Mouse (Mus musculus): ENCODE data around the gene Ikbke. TPM values are rescaled to one million over a fixed set of nuclear protein-coding genes. Genes with fewer than 3 reads are reported as not detected.
A peak's percentile ranks its signal among the peaks of the same experiment; 100 is the strongest.

Ikbke gene
- polyA plus RNA-seq, 1 experiment from 2014 or later: 0.81 TPM

DNA sequence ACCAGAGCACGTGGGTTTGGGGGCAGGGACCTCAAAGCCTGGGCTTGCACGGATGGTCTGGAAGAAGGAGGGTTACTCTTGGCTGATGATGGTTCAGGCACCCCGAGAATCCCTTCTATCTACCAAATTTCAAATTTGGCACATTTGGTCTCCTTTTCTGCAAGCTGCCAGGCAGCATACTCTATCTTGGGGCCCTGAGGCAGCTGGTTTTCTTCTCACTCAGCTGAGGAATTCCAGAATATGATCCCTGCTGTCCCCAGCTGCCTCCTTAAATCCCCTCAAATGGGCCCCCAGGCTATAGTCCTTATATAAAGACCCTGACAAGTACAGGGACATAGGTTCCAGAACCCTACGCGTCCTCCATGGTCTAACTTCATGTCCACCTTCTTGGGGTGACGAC lies 66.0 kb downstream of the Ikbke start:
- H3K27me3 ChIP-seq (ENCODE audit: control insufficient read depth, insufficient read depth, low read length): no peaks in the 10 kb centered on the region
- DNase-seq (ENCODE audit: low spot score): no peak
- H3K36me3 ChIP-seq (ENCODE audit: control insufficient read depth, insufficient read depth, low read length): no peaks in the 10 kb centered on the region
- no peak overlapping the region for H3K9ac ChIP-seq (ENCODE audit: low read length)
- no peak overlapping the region for H3K27ac ChIP-seq (ENCODE audit: low read depth, low read length)
- no peak for ATAC-seq (ENCODE audit: insufficient read depth, low FRiP score, low TSS enrichment)
- no peak overlapping the region for H3K4me3 ChIP-seq (ENCODE audit: low read depth, low read length)
- 85% methylated on average over 6 of the region's 6 CpGs for WGBS
- no peaks in the 10 kb centered on the region for H3K9me3 ChIP-seq (ENCODE audit: control insufficient read depth, low read length)
- H3K4me1 ChIP-seq (ENCODE audit: control insufficient read depth, insufficient read depth, low read length): no peaks in the 10 kb centered on the region
- no peak overlapping the region for H3K4me2 ChIP-seq (ENCODE audit: low read depth)

DNA sequence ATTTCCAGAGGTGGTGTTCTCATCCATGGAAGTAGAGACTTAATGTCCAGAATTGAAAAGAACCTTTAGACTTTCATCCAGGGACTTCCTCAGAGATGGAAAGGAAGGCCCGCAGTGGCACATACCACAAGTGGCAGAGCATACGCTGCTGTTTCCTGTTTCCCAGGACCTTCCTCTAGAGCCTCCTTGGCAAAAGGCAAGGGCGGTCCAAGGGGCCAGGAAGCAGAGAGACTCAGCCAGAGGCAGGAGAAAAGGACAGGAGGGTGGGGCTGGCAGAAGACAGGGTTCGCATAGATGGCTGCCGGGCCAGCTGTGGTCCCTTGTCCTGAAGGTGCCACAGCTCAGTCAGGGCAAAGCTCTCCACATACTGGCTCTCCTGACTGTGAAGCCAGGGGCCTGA lies 66.5 kb downstream of the Ikbke start:
- ATAC-seq (ENCODE audit: insufficient read depth, low FRiP score, low TSS enrichment) (no peak), DNase-seq (ENCODE audit: low spot score) (no peak)
- Histone ChIP-seq H3K4me1 (ENCODE audit: control insufficient read depth, insufficient read depth, low read length) (no peaks in the 10 kb centered on the region), H3K4me3 (ENCODE audit: low read depth, low read length) (no peak overlapping the region), H3K9ac (ENCODE audit: low read length) (no peak overlapping the region), H3K9me3 (ENCODE audit: control insufficient read depth, low read length) (no peaks in the 10 kb centered on the region), H3K27me3 (ENCODE audit: control insufficient read depth, insufficient read depth, low read length) (no peaks in the 10 kb centered on the region), H3K27ac (ENCODE audit: low read depth, low read length) (no peak overlapping the region), H3K4me2 (ENCODE audit: low read depth) (no peak overlapping the region), H3K36me3 (ENCODE audit: control insufficient read depth, insufficient read depth, low read length) (no peaks in the 10 kb centered on the region)
- 67% methylated on average over 5 of the region's 5 CpGs for WGBS

DNA sequence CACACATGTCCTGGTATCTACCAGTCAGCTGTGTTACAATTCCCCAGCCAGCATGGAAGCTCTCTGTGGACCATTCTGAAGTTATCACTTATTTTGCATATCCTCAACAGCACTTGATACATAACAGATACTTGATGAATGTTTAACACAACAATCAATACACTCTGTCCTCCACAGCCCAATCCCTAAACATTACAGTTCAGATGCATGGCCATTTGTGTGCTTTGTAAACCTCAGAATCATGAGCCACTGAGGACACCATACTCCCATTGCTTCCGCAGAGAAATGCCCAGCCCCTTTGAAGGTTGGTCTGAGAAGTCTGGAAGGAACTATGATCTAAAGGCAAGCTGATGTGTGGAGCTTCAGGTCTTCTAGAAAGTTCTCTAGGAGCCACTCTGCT lies 67.8 kb downstream of the Ikbke start:
- H3K27ac ChIP-seq (ENCODE audit: low read depth, low read length): no peak overlapping the region
- no peak overlapping the region for H3K4me2 ChIP-seq (ENCODE audit: low read depth)
- H3K36me3 ChIP-seq (ENCODE audit: control insufficient read depth, insufficient read depth, low read length): no peaks in the 10 kb centered on the region
- no peak overlapping the region for H3K9ac ChIP-seq (ENCODE audit: low read length)
- no peaks in the 10 kb centered on the region for H3K9me3 ChIP-seq (ENCODE audit: control insufficient read depth, low read length)
- H3K27me3 ChIP-seq (ENCODE audit: control insufficient read depth, insufficient read depth, low read length): no peaks in the 10 kb centered on the region
- no peak overlapping the region for H3K4me3 ChIP-seq (ENCODE audit: low read depth, low read length)
- no peaks in the 10 kb centered on the region for H3K4me1 ChIP-seq (ENCODE audit: control insufficient read depth, insufficient read depth, low read length)
- no peak for DNase-seq (ENCODE audit: low spot score)
- no peak for ATAC-seq (ENCODE audit: insufficient read depth, low FRiP score, low TSS enrichment)
- 86% methylated on average over 1 of the region's 1 CpGs for WGBS

DNA sequence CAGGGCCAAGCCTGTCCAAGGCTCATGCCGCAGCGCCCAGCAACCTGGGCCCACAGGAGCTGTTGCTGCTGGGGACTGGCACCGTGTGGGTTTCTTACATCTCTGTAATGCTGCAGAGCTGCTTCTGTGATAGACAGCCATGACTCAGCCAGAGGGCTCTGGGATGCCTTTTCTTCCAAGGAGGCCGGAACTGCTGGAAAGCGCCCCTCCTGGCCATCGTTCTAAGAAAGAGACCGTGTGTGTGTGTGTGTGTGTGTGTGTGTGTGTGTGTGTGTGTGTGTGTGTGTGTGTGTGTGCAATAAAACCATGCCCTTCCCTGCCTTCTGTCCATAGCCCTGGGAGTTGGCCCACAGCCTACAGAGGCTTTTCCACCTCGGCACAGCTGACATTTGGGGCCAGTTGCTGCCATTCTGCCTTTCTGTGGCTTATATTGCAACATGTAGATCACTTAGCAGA lies 69.4 kb downstream of the Ikbke start:
- DNase-seq (ENCODE audit: low spot score): no peak

DNA sequence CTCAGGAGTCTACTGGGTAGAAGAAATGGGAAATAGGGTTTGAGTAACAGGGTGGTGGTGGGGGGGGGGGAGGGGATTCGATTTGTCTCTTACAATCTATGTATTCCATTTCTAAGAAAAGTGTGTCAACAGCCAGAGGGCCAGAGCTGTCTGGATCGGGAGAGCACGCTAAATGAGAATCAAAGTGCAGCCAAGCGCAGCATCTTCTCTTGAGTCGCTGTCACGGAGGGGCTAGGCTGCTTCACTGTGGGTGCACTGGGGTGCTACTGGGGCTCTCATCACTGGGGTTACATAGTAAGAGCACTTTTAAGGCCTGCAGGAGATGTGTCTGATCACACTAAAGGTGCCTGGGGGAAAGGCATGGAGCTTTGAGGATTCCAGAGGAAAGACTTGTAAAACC lies 70.6 kb downstream of the Ikbke start:
- H3K4me3 ChIP-seq (ENCODE audit: low read depth, low read length): no peak overlapping the region
- no peak overlapping the region for H3K4me2 ChIP-seq (ENCODE audit: low read depth)
- WGBS: 78% methylated on average over 6 of the region's 6 CpGs
- H3K9ac ChIP-seq (ENCODE audit: low read length): no peak overlapping the region
- DNase-seq (ENCODE audit: low spot score) (no peak), ATAC-seq (ENCODE audit: insufficient read depth, low FRiP score, low TSS enrichment) (no peak)
- no peaks in the 10 kb centered on the region for H3K27me3 ChIP-seq (ENCODE audit: control insufficient read depth, insufficient read depth, low read length)
- no peaks in the 10 kb centered on the region for H3K36me3 ChIP-seq (ENCODE audit: control insufficient read depth, insufficient read depth, low read length)
- H3K4me1 ChIP-seq (ENCODE audit: control insufficient read depth, insufficient read depth, low read length): no peaks in the 10 kb centered on the region
- H3K9me3 ChIP-seq (ENCODE audit: control insufficient read depth, low read length): no peaks in the 10 kb centered on the region
- no peak overlapping the region for H3K27ac ChIP-seq (ENCODE audit: low read depth, low read length)

More for the DNA sequence above, 69.4 kb downstream of the Ikbke start:
- no peak overlapping the region for H3K9ac ChIP-seq (ENCODE audit: low read length)
- no peaks in the 10 kb centered on the region for H3K4me1 ChIP-seq (ENCODE audit: control insufficient read depth, insufficient read depth, low read length)
- no peaks in the 10 kb centered on the region for H3K36me3 ChIP-seq (ENCODE audit: control insufficient read depth, insufficient read depth, low read length)
- ATAC-seq (ENCODE audit: insufficient read depth, low FRiP score, low TSS enrichment): no peak
- H3K27ac ChIP-seq (ENCODE audit: low read depth, low read length): no peak overlapping the region
- no peaks in the 10 kb centered on the region for H3K9me3 ChIP-seq (ENCODE audit: control insufficient read depth, low read length)
- no peak overlapping the region for H3K4me2 ChIP-seq (ENCODE audit: low read depth)
- 83% methylated on average over 8 of the region's 8 CpGs for WGBS
- H3K4me3 ChIP-seq (ENCODE audit: low read depth, low read length): no peak overlapping the region
- no peaks in the 10 kb centered on the region for H3K27me3 ChIP-seq (ENCODE audit: control insufficient read depth, insufficient read depth, low read length)

DNA sequence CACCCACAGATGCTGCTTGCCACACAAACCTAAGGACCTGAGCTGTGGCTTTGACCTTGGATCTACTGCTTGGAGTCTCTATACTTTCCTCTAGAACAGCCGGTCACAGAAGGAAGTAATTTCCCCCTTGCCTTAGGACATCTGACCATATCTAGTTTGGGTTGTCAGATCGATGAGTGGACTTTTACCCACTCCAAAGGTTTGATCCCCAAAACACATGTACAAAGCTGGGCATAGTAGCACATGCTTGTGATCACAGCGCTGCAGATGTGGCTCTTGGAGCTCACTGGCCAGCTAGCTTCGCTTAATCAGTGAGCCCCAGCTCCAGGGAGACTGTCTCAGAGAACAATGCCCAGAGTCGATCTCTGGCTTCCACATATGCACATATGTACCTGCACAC lies 71.3 kb downstream of the Ikbke start:
- no peaks in the 10 kb centered on the region for H3K9me3 ChIP-seq (ENCODE audit: control insufficient read depth, low read length)
- WGBS: 91% methylated on average over 5 of the region's 5 CpGs
- no peaks in the 10 kb centered on the region for H3K27me3 ChIP-seq (ENCODE audit: control insufficient read depth, insufficient read depth, low read length)
- no peak overlapping the region for H3K4me3 ChIP-seq (ENCODE audit: low read depth, low read length)
- no peak overlapping the region for H3K27ac ChIP-seq (ENCODE audit: low read depth, low read length)
- DNase-seq (ENCODE audit: low spot score) (no peak), ATAC-seq (ENCODE audit: insufficient read depth, low FRiP score, low TSS enrichment) (no peak)
- H3K36me3 ChIP-seq (ENCODE audit: control insufficient read depth, insufficient read depth, low read length): no peaks in the 10 kb centered on the region
- no peak overlapping the region for H3K9ac ChIP-seq (ENCODE audit: low read length)
- H3K4me1 ChIP-seq (ENCODE audit: control insufficient read depth, insufficient read depth, low read length): no peaks in the 10 kb centered on the region
- H3K4me2 ChIP-seq (ENCODE audit: low read depth): no peak overlapping the region

DNA sequence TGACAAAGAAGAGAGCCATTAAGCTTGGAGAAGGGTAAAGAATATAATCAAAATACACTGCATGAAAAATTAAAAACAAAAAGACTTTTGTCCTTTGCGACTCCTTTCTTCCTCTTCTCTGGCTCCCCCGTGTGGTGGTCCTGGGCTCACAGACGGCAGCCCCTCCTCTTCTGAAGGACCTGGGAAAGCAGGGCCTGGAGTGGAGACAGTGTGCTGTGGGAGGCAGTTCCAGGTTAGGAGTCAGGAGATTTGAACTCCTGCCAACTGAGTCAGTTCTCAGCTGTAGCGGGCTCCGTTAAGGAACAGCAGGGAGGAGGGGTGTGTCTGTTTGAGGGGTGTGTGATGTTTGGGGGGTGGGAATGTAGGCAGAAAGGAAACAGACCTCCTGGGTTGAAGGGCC lies 71.9 kb downstream of the Ikbke start:
- Histone ChIP-seq H3K9ac (ENCODE audit: low read length) (no peak overlapping the region), H3K27me3 (ENCODE audit: control insufficient read depth, insufficient read depth, low read length) (no peaks in the 10 kb centered on the region), H3K4me1 (ENCODE audit: control insufficient read depth, insufficient read depth, low read length) (no peaks in the 10 kb centered on the region), H3K27ac (ENCODE audit: low read depth, low read length) (no peak overlapping the region), H3K4me2 (ENCODE audit: low read depth) (no peak overlapping the region), H3K4me3 (ENCODE audit: low read depth, low read length) (no peak overlapping the region), H3K9me3 (ENCODE audit: control insufficient read depth, low read length) (no peaks in the 10 kb centered on the region), H3K36me3 (ENCODE audit: control insufficient read depth, insufficient read depth, low read length) (no peaks in the 10 kb centered on the region)
- DNase-seq (ENCODE audit: low spot score) (peak; percentile 79), ATAC-seq (ENCODE audit: insufficient read depth, low FRiP score, low TSS enrichment) (no peak)
- 9% methylated on average over 5 of the region's 5 CpGs for WGBS

DNA sequence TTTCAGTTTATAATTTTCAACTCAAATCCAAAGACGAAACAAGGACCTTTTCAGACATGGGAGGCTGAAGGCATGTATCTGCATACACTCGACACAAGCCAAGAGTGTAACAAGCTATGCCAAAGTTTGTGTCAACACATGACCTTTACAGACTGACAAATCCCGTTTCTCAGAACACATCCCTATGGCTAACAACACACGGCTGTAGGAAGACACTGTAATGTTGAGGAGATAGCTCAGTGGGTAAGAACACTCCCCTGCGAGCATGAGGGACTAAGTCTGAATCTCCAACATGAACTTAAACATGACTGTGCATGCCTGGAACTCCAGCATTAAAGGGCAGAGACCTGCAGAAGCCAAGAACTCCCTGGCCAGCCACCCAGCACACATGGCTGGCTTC lies 73.1 kb downstream of the Ikbke start:
- DNase-seq (ENCODE audit: low spot score) (no peak), ATAC-seq (ENCODE audit: insufficient read depth, low FRiP score, low TSS enrichment) (no peak)
- H3K4me3 ChIP-seq (ENCODE audit: low read depth, low read length): no peak overlapping the region
- H3K4me2 ChIP-seq (ENCODE audit: low read depth): no peak overlapping the region
- H3K36me3 ChIP-seq (ENCODE audit: control insufficient read depth, insufficient read depth, low read length): no peaks in the 10 kb centered on the region
- H3K27ac ChIP-seq (ENCODE audit: low read depth, low read length): no peak overlapping the region
- 87% methylated on average over 5 of the region's 5 CpGs for WGBS
- H3K27me3 ChIP-seq (ENCODE audit: control insufficient read depth, insufficient read depth, low read length): no peaks in the 10 kb centered on the region
- H3K9ac ChIP-seq (ENCODE audit: low read length): no peak overlapping the region
- no peaks in the 10 kb centered on the region for H3K4me1 ChIP-seq (ENCODE audit: control insufficient read depth, insufficient read depth, low read length)
- no peaks in the 10 kb centered on the region for H3K9me3 ChIP-seq (ENCODE audit: control insufficient read depth, low read length)

DNA sequence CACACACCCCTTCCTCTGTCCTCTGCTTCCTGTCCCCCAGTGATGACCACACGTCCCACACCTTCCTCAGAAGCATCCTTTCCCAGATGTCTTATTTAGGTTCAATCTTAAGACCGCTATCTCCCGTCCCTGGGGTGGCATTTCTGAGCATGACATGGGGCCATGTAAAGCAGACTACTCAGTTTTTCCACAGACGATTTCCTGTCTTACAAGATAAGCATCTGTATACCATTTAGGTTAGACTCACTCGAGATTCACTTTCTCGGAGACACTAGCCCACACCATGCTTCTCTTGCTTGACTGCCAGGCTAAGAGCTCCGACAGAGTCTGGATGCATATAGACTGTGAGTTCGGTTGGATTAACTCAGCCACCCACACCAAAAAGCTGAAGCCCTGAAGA lies 74.9 kb downstream of the Ikbke start:
- H3K27ac ChIP-seq (ENCODE audit: low read depth, low read length): no peak overlapping the region
- no peaks in the 10 kb centered on the region for H3K36me3 ChIP-seq (ENCODE audit: control insufficient read depth, insufficient read depth, low read length)
- no peak for DNase-seq (ENCODE audit: low spot score)
- H3K4me1 ChIP-seq (ENCODE audit: control insufficient read depth, insufficient read depth, low read length): no peaks in the 10 kb centered on the region
- no peak overlapping the region for H3K9ac ChIP-seq (ENCODE audit: low read length)
- 81% methylated on average over 8 of the region's 8 CpGs for WGBS
- no peaks in the 10 kb centered on the region for H3K9me3 ChIP-seq (ENCODE audit: control insufficient read depth, low read length)
- H3K27me3 ChIP-seq (ENCODE audit: control insufficient read depth, insufficient read depth, low read length): no peaks in the 10 kb centered on the region
- no peak overlapping the region for H3K4me2 ChIP-seq (ENCODE audit: low read depth)
- H3K4me3 ChIP-seq (ENCODE audit: low read depth, low read length): no peak overlapping the region
- no peak for ATAC-seq (ENCODE audit: insufficient read depth, low FRiP score, low TSS enrichment)

All from neural tube, embryonic 11.5 days (tissue).